Mouse (Mus musculus): ENCODE data around the gene Ap5b1.

DNA sequence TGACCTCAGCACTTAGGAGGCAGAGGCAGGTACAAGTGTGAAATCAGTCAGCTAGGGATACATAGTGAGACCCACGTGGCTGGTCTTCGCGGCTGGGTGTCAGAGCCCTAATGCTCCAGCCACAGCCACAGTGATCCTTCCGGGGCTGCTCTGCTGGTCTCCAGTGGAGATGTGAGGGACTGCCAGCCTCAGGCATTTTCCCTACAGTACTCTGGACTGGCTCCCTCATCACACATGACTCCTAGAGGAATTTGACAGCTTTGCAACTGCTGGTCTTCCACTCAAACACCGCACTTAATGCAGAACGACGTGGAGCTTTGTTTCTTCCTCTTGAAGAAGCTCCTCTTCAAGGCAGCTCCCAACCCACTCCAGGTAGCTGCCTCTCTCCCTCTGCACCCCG is 38.4 kb downstream of the Ap5b1 start:
- TF ChIP-seq CTCF (IDR thresholded peaks at IDR 0.05; ENCODE audit: low read depth) (no peak), EP300 (IDR thresholded peaks at IDR 0.05; ENCODE audit: low read depth) (no peak)
